ENCODE assay signal across 8 mouse cellular contexts in genomic region chr1:173365970-173366409, GRCm38 (mm10). TPM values are rescaled to one million over a fixed set of nuclear protein-coding genes. Genes with fewer than 3 reads are reported as not detected.
DNase-seq lines count a peak whose midpoint lies in the region; ATAC-seq and TF ChIP-seq lines count a peak whose summit lies in the region.

No protein-coding gene starts in this region.

- H3K4me1 ChIP-seq in neural tube, embryonic 11.5 days (ENCODE audit: control insufficient read depth, insufficient read depth, low read length): peaks cover 12% of the 10 kb centered on the region
- H3K4me1 ChIP-seq in liver, embryonic 11.5 days (replicated peaks; ENCODE audit: control insufficient read depth, insufficient read depth, low read length): peaks cover 3% of the 10 kb centered on the region; the same call in 1 of the 2 replicates

- no peaks in the 10 kb centered on the region for H3K36me3 ChIP-seq in neural tube, embryonic 11.5 days (ENCODE audit: control insufficient read depth, insufficient read depth, low read length)
- no peaks in the 10 kb centered on the region for H3K36me3 ChIP-seq in liver, embryonic 11.5 days (ENCODE audit: control insufficient read depth, insufficient read depth, low read length)
- no peaks in the 10 kb centered on the region for H3K36me3 ChIP-seq in splenic B cell, adult 2 months (ENCODE audit: control insufficient read depth, insufficient read depth, low read length, poor library complexity, severe bottlenecking)

- no peak overlapping the region for H3K27ac ChIP-seq in neural tube, embryonic 11.5 days (ENCODE audit: low read depth, low read length)
- peak overlapping the region; percentile 67; the same call in 1 of the 2 replicates for H3K27ac ChIP-seq in gastrocnemius, adult 2 months
- H3K27ac ChIP-seq in liver, embryonic 11.5 days (ENCODE audit: low read depth, low read length): no peak overlapping the region

- H3K9ac ChIP-seq in neural tube, embryonic 11.5 days (ENCODE audit: low read length): peak overlapping the region; percentile 69
- H3K9ac ChIP-seq in liver, embryonic 11.5 days (ENCODE audit: low read depth, low read length): no peak overlapping the region

- no peaks in the 10 kb centered on the region for H3K9me3 ChIP-seq in neural tube, embryonic 11.5 days (ENCODE audit: control insufficient read depth, low read length)
- H3K9me3 ChIP-seq in liver, embryonic 11.5 days (ENCODE audit: control insufficient read depth, low read length): no peaks in the 10 kb centered on the region

- TF ChIP-seq CTCF in gastrocnemius, adult 2 months (IDR thresholded peaks at IDR 0.05): no peak

- intact Hi-C loops in gastrocnemius, adult 2 months (cut with DNase I): no loop called here

- peak overlapping the region; percentile 67 for H3K4me3 ChIP-seq in neural tube, embryonic 11.5 days (ENCODE audit: low read depth, low read length)
- peak overlapping the region; percentile 71 for H3K4me3 ChIP-seq in gastrocnemius, adult 2 months
- no peak overlapping the region for H3K4me3 ChIP-seq in liver, embryonic 11.5 days (ENCODE audit: low read depth, low read length)

- no peaks in the 10 kb centered on the region for H3K27me3 ChIP-seq in neural tube, embryonic 11.5 days (ENCODE audit: control insufficient read depth, insufficient read depth, low read length)
- H3K27me3 ChIP-seq in liver, embryonic 11.5 days (replicated peaks; ENCODE audit: control insufficient read depth, insufficient read depth, low read length): peaks cover 54% of the 10 kb centered on the region
- H3K27me3 ChIP-seq in splenic B cell, adult 2 months (ENCODE audit: control insufficient read depth, insufficient read depth, low read length, poor library complexity, severe bottlenecking): no peaks in the 10 kb centered on the region; the same call in 1 of the 2 replicates

- 2% methylated on average over 13 of the region's 13 CpGs for WGBS in neural tube, embryonic 11.5 days
- 2% methylated on average over 12 of the region's 13 CpGs for WGBS in liver, embryonic 11.5 days

- DNase-seq in neural tube, embryonic 11.5 days (ENCODE audit: low spot score): no peak
- no peak for DNase-seq in neural tube, embryonic 10.5 days (ENCODE audit: extremely low spot score, low spot score)
- DNase-seq in cerebellum, postnatal 25 days: peak; percentile 89 to 93
- DNase-seq in gastrocnemius, adult 2 months: peak; percentile 55
- DNase-seq in liver, embryonic 11.5 days (ENCODE audit: low spot score): no peak
- DNase-seq in splenic B cell, adult 2 months (ENCODE audit: low read depth, low spot score): peak; percentile 15
- DNase-seq in layer of hippocampus, adult 9-10 months (ENCODE audit: low spot score): no peak
- DNase-seq in adrenal gland, adult 18-20 months (ENCODE audit: low spot score in 2 of 2): no peak

- peak overlapping the region; percentile 83 for H3K4me2 ChIP-seq in neural tube, embryonic 11.5 days (ENCODE audit: low read depth)
- H3K4me2 ChIP-seq in liver, embryonic 11.5 days: peak overlapping the region; percentile 12

- peak; percentile 22 for ATAC-seq in neural tube, embryonic 11.5 days (ENCODE audit: insufficient read depth, low FRiP score, low TSS enrichment)
- 0 out of 2 replicates have a peak, but pooled peaks have one; percentile 27 for ATAC-seq in liver, embryonic 11.5 days (replicated peaks; ENCODE audit: low FRiP score)

RNA-seq across cellular contexts. Expression of gene Cadm3, which starts 1.5 kb away (rescaled TPM):
- 40.1 and 42.4 TPM in 2 replicates for polyA plus RNA-seq in neural tube, embryonic 11.5 days (2014; fragmentation: Nextera tagmentation; extraction: Ambion mirVana)
- 10 to 100 TPM in 1 of 2 experiments, 1 to 10 TPM in 1; 7.2 to 12.2 TPM for total RNA-seq in gastrocnemius, adult 2 months (2021)
- 1.1 and 1.5 TPM in 2 replicates for polyA plus RNA-seq in liver, embryonic 11.5 days (2014; fragmentation: Nextera tagmentation; extraction: Ambion mirVana)
- 1 to 10 TPM; 4.0 to 8.9 TPM for total RNA-seq in adrenal gland, adult 18-20 months (2021)

RNA-seq across cellular contexts. Expression of gene Aim2, which starts 15.3 kb away (rescaled TPM):
- polyA plus RNA-seq in neural tube, embryonic 11.5 days (2014; fragmentation: Nextera tagmentation; extraction: Ambion mirVana): 2.2 and 3.5 TPM in 2 replicates
- total RNA-seq in gastrocnemius, adult 2 months (2021): under 1 TPM; 0.11 to 0.28 TPM
- polyA plus RNA-seq in liver, embryonic 11.5 days (2014; fragmentation: Nextera tagmentation; extraction: Ambion mirVana): 1.1 and 3.2 TPM in 2 replicates
- 1 to 10 TPM; 1.1 to 2.0 TPM for total RNA-seq in adrenal gland, adult 18-20 months (2021)

RNA-seq across cellular contexts. Expression of gene Ackr1, which starts 32.4 kb away (rescaled TPM):
- polyA plus RNA-seq in neural tube, embryonic 11.5 days (2014; fragmentation: Nextera tagmentation; extraction: Ambion mirVana): 6.1 and 7.4 TPM in 2 replicates
- 1 to 10 TPM; 2.5 to 3.0 TPM for total RNA-seq in gastrocnemius, adult 2 months (2021)
- 15.0 and 16.5 TPM in 2 replicates for polyA plus RNA-seq in liver, embryonic 11.5 days (2014; fragmentation: Nextera tagmentation; extraction: Ambion mirVana)
- total RNA-seq in adrenal gland, adult 18-20 months (2021): 1 to 10 TPM in 1 of 2 experiments, under 1 TPM in 1; 0.63 to 2.0 TPM

Comparison
In these comparisons a context has a peak if more than half of its experiments do, and no peak if none do; other contexts are left out.
1. DNase-seq: peak in cerebellum, postnatal 25 days (2 of 2), gastrocnemius, adult 2 months (single experiment) and splenic B cell, adult 2 months (single experiment); none in neural tube, embryonic 11.5 days (single experiment), neural tube, embryonic 10.5 days (single experiment), liver, embryonic 11.5 days (single experiment), layer of hippocampus, adult 9-10 months (single experiment) and adrenal gland, adult 18-20 months (0 of 2).